Mouse (Mus musculus) neural tube, embryonic 13.5 days (tissue): ENCODE data around the gene Mrgprf. TPM values are rescaled to one million over a fixed set of nuclear protein-coding genes. Genes with fewer than 3 reads are reported as not detected.

Experiments used
- ATAC-seq: fragments of 200-750 bp; cut with Nextera tagmentation; 2 replicates; pipeline ENCODE4 v1.8.0; 2017; ENCODE audit warnings: low read depth, mild to moderate bottlenecking, moderate TSS enrichment, moderate library complexity
- H3K27ac ChIP-seq: fragments of 300-500 bp; sonication (generic); replicated peaks from 2 replicates; pipeline ENCODE4 v1.5.1; 2015; ENCODE audit warnings: moderate library complexity, mild to moderate bottlenecking, inconsistent platforms
- H3K27me3 ChIP-seq: fragments of 300-500 bp; sonication (generic); 2 replicates; pipeline ENCODE4 v1.6.1; 2015; ENCODE audit warnings: mild to moderate bottlenecking, inconsistent platforms
- H3K36me3 ChIP-seq: fragments of 300-500 bp; sonication (generic); 2 replicates; pipeline ENCODE4 v1.6.1; 2015; ENCODE audit warnings: mild to moderate bottlenecking, inconsistent platforms
- H3K4me1 ChIP-seq: fragments of 300-500 bp; sonication (generic); replicated peaks from 2 replicates; pipeline ENCODE4 v1.6.1; 2015; ENCODE audit warnings: inconsistent platforms
- H3K4me2 ChIP-seq: fragments of 300-500 bp; sonication (generic); 2 replicates; pipeline ENCODE4 v1.6.1; 2015; ENCODE audit warnings: inconsistent platforms, mild to moderate bottlenecking, moderate library complexity
- H3K4me3 ChIP-seq: fragments of 300-500 bp; sonication (generic); 2 replicates; pipeline ENCODE4 v1.5.1; 2015; ENCODE audit warnings: mild to moderate bottlenecking, inconsistent platforms
- H3K9ac ChIP-seq: fragments of 300-500 bp; sonication (generic); 2 replicates; pipeline ENCODE4 v1.6.1; 2015; ENCODE audit warnings: moderate library complexity, mild to moderate bottlenecking, inconsistent platforms
- H3K9me3 ChIP-seq: fragments of 300-500 bp; sonication (generic); 2 replicates; pipeline ENCODE4 v1.6.1; 2016; ENCODE audit warnings: inconsistent platforms
- WGBS: fragments of 180-500 bp; shearing (Covaris S2); methylation state at CpG from one replicate; pipeline ENCODE4 v1.1.7; 2015; 5-methylcytosine and 5-hydroxymethylcytosine counted together
- polyA plus RNA-seq: library from polyadenylated mRNA; unstranded; fragments of >200 nt; fragmentation: Nextera tagmentation; extraction: Ambion mirVana; gene quantifications from 2 replicates; pipeline ENCODE4 v1.2.1, GENCODE M21; 2015

Mrgprf gene
- polyA plus RNA-seq, 1 experiment from 2014 or later = 1.3 TPM

GRCm38 (mm10) chr7:145325697-145326096, 25.1 kb downstream of the Mrgprf start:
- no peak overlapping the region for H3K9ac ChIP-seq
- peaks cover 5% of the 10 kb centered on the region for H3K4me1 ChIP-seq
- no peak for ATAC-seq
- no peak overlapping the region for H3K4me3 ChIP-seq
- H3K27ac ChIP-seq = no peak overlapping the region
- no peaks in the 10 kb centered on the region for H3K9me3 ChIP-seq
- H3K36me3 ChIP-seq = no peaks in the 10 kb centered on the region
- WGBS = 55% methylated on average over 2 of the region's 2 CpGs
- no peak overlapping the region for H3K4me2 ChIP-seq
- no peaks in the 10 kb centered on the region for H3K27me3 ChIP-seq

DNA sequence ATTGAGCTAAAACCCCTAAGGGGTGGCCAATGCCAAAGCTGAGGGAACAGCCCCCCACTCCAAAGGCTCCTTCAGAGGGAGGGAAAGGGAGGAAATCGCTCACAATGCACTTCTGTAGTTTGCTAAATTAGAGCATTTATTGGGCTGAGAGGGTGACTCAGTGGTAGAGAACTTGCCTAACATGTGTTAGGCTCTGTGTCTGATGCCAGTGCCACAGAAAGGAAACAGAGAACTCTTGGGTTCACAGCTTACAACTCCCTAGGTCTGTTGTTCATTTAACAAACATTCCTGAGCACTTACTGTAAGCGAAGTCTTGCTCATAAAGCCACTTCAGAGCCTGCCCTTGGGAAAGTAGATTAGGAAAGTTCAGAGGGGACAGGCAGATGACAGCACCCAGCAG, 29.4 kb downstream of the Mrgprf start:
- no peak overlapping the region for H3K4me3 ChIP-seq
- H3K27me3 ChIP-seq = no peaks in the 10 kb centered on the region
- peaks cover 5% of the 10 kb centered on the region for H3K4me1 ChIP-seq
- WGBS = 71% methylated on average over 2 of the region's 2 CpGs
- H3K9ac ChIP-seq = no peak overlapping the region
- no peak overlapping the region for H3K4me2 ChIP-seq
- H3K9me3 ChIP-seq = no peaks in the 10 kb centered on the region
- no peaks in the 10 kb centered on the region for H3K36me3 ChIP-seq
- no peak for ATAC-seq
- no peak overlapping the region for H3K27ac ChIP-seq

- Histone ChIP-seq H3K9me3 (no peaks in the 10 kb centered on the region), H3K9ac (no peak overlapping the region), H3K4me3 (no peak overlapping the region), H3K4me2 (no peak overlapping the region), H3K36me3 (no peaks in the 10 kb centered on the region), H3K27me3 (no peaks in the 10 kb centered on the region), H3K4me1 (peaks cover 5% of the 10 kb centered on the region), H3K27ac (no peak overlapping the region)
- WGBS = 84% methylated on average over 2 of the region's 2 CpGs
- no peak for ATAC-seq
Measured at GRCm38 (mm10) chr7:145330641-145331040, 30.0 kb downstream of the Mrgprf start.

GRCm38 (mm10) chr7:145332376-145333041, 31.9 kb downstream of the Mrgprf start:
- Histone ChIP-seq H3K9me3 (no peaks in the 10 kb centered on the region), H3K4me2 (no peak overlapping the region), H3K27ac (no peak overlapping the region), H3K4me3 (no peak overlapping the region), H3K36me3 (no peaks in the 10 kb centered on the region), H3K9ac (no peak overlapping the region), H3K4me1 (peaks cover 5% of the 10 kb centered on the region), H3K27me3 (no peaks in the 10 kb centered on the region)
- ATAC-seq = no peak
- WGBS = 44% methylated on average over 1 of the region's 1 CpGs

DNA sequence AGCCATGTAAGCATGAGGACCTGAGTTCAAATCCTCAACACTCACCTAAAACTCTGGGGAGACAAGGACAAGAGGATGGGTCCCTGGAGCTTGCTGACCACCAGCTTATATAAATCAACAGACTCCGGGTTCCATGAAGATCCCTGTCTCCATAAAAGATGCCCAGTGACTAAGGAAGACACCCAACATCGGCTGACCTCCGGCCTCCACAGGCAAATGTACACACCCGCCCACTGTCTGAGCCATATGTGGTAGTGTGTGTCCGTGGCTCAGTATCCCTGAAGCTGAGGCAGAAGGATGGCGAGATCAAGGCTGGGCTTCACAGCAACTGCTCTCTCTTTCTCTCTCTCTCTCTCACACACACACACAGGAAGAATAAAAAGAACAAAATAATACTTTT, 33.3 kb downstream of the Mrgprf start:
- Histone ChIP-seq H3K9ac (no peak overlapping the region), H3K4me1 (peaks cover 5% of the 10 kb centered on the region), H3K27me3 (no peaks in the 10 kb centered on the region), H3K4me3 (no peak overlapping the region), H3K4me2 (no peak overlapping the region), H3K9me3 (no peaks in the 10 kb centered on the region), H3K27ac (no peak overlapping the region), H3K36me3 (no peaks in the 10 kb centered on the region)
- no peak for ATAC-seq
- 82% methylated on average over 6 of the region's 6 CpGs for WGBS

DNA sequence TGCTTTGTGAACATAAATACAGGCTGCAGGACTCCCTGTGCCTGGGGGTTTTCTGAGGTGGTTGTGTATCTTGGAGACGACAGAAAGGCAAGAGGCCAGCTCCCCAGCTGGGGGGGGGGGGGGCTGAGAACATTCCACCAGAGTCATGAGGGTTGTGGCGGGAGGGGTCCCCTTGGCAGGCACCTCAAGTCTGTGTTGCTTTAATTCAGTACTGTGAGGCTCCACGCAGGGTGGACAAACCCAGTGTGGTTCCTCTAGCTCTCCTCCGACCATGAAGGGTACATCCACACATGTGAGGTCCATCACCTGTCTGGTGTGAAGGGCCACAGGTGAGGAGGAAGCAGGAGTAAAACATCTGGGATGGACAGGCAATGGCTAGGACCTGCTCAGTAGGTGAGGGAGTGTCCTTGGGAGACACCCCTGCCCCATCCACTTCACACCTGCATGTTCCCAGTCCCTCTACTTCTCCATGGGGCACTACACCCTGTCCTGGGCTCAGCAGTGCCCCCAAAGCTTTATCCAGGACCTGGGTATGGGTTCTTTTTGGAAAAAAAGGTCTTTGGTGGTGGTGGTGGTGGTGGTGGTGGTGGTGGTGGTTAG, 33.9 kb downstream of the Mrgprf start:
- H3K4me1 ChIP-seq = peaks cover 4% of the 10 kb centered on the region
- no peaks in the 10 kb centered on the region for H3K36me3 ChIP-seq
- H3K4me3 ChIP-seq = no peak overlapping the region
- H3K27me3 ChIP-seq = no peaks in the 10 kb centered on the region
- H3K4me2 ChIP-seq = no peak overlapping the region
- 60% methylated on average over 4 of the region's 4 CpGs for WGBS
- H3K9me3 ChIP-seq = no peaks in the 10 kb centered on the region
- ATAC-seq = no peak
- H3K27ac ChIP-seq = no peak overlapping the region
- H3K9ac ChIP-seq = no peak overlapping the region

GRCm38 (mm10) chr7:145335199-145335598, 34.6 kb downstream of the Mrgprf start:
- Histone ChIP-seq H3K9me3 (no peaks in the 10 kb centered on the region), H3K4me1 (0 out of 2 replicates have a peak, but pooled peaks cover under 1% of the 10 kb centered on the region), H3K4me2 (no peak overlapping the region), H3K4me3 (no peak overlapping the region), H3K27ac (0 out of 2 replicates have a peak overlapping the region, but pooled peaks have one; percentile 46), H3K9ac (no peak overlapping the region), H3K36me3 (no peaks in the 10 kb centered on the region), H3K27me3 (no peaks in the 10 kb centered on the region)
- ATAC-seq = 0 out of 2 replicates have a peak, but pooled peaks have one; percentile 15

- H3K4me2 ChIP-seq = no peak overlapping the region
- no peak overlapping the region for H3K4me3 ChIP-seq
- 85% methylated on average over 3 of the region's 3 CpGs for WGBS
- H3K27me3 ChIP-seq = no peaks in the 10 kb centered on the region
- no peak for ATAC-seq
- H3K36me3 ChIP-seq = no peaks in the 10 kb centered on the region
- peaks cover 3% of the 10 kb centered on the region; the same call in 1 of the 2 replicates for H3K4me1 ChIP-seq
- no peak overlapping the region for H3K27ac ChIP-seq
- no peaks in the 10 kb centered on the region for H3K9me3 ChIP-seq
- no peak overlapping the region for H3K9ac ChIP-seq
Measured at GRCm38 (mm10) chr7:145335616-145336332, 35.1 kb downstream of the Mrgprf start.

DNA sequence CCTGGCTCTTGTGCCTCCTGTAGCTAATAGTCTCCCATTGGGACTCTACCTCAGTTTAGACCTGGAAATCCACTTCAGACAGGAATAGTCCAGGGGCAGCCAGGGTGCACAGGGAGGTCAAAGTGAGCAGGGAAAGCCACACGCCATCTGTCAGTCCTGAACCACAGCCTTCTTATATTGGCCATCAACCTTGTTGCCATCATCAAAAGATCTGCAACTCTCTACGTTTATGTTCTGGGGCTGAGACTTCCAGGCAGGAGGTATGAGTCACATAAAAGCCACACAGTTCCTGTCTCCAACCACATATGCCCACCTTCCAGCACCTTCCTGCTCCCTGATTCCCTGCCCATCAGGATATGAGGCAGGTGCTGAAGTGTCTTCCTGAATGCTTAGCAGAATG, 37.3 kb downstream of the Mrgprf start:
- ATAC-seq = no peak
- no peaks in the 10 kb centered on the region for H3K9me3 ChIP-seq
- H3K4me1 ChIP-seq = peaks cover 3% of the 10 kb centered on the region; the same call in 1 of the 2 replicates
- no peaks in the 10 kb centered on the region for H3K27me3 ChIP-seq
- H3K9ac ChIP-seq = no peak overlapping the region
- H3K36me3 ChIP-seq = no peaks in the 10 kb centered on the region
- no peak overlapping the region for H3K27ac ChIP-seq
- no peak overlapping the region for H3K4me2 ChIP-seq
- 80% methylated on average over 2 of the region's 2 CpGs for WGBS
- H3K4me3 ChIP-seq = no peak overlapping the region

DNA sequence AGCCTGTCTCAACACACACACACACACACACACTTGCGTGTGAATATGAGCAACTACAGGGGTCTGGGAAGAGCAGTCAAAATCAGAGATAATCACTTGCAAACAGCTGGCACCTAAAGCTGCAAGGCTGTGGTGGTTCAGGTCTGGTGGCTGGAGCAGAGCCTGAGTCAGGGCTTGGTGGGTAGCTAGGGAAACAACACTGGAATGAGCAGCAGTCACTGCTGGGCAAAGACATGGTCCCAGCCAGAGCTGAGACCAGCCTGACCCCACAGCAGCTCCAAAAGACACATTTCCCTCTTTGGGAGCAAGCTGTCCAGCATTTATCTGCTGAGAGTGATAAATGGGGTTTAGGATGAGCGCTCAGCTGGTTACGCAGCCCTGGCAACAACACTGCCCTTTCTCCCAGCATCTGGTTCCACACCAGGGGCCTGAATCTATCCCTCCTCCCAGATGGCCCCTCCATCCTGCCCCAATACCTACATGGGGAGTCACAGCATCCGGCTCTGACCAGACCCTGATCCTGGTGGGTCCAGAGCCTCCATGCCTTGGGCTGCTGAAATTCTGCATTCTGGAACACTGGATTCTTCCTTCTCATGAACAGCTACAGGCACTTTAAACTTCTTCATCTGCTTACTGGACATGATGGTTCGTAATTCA, 39.7 kb downstream of the Mrgprf start:
- H3K27me3 ChIP-seq = no peaks in the 10 kb centered on the region
- H3K4me3 ChIP-seq = no peak overlapping the region
- H3K9me3 ChIP-seq = no peaks in the 10 kb centered on the region
- no peak overlapping the region for H3K9ac ChIP-seq
- peaks cover 3% of the 10 kb centered on the region; the same call in 1 of the 2 replicates for H3K4me1 ChIP-seq
- WGBS = 74% methylated on average over 5 of the region's 5 CpGs
- no peak overlapping the region for H3K27ac ChIP-seq
- H3K36me3 ChIP-seq = no peaks in the 10 kb centered on the region
- no peak overlapping the region for H3K4me2 ChIP-seq
- ATAC-seq = no peak
